Mouse (Mus musculus) erythroblast, embryonic 14.5 days (primary cell): ENCODE measurements around the gene Gm11564.
"Not testable (repeated sequence)": the region's sequence is repeated elsewhere in the genome, so short reads cannot be mapped to it uniquely, and the experiment has no call there.

ENCODE experiments used
- GATA1 ChIP-seq: IDR thresholded peaks from 2 replicates; pipeline ENCODE4 v1.6.1; 2012; ENCODE audit warnings: low read length, inconsistent platforms, mixed read lengths
- TAL1 ChIP-seq: IDR thresholded peaks from 3 replicates; pipeline ENCODE4 v1.6.1; 2012; ENCODE audit warnings: low read length, inconsistent platforms, mixed read lengths

DNA sequence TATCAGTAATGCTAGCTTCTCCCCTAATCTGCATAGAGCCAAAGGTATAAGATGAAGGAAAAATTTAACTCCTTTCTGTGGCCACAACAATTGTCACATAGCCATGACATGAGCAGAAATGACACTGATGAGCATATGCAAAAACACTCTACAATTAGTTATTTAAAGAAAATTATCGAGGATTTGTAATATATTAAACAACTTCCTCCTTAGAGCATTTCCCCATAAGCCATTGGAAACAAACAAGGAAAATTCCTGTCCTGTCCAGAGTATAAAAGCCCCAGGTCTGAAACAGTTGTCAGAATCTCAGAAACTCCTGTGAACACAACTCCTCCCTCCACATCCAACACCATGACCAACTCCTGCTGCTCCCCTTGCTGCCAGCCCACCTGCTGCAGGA, 48.7 kb upstream of the Gm11564 start, which contains the start of gene Gm11559:
- TF ChIP-seq TAL1, GATA1: not testable (repeated sequence)
